Mouse (Mus musculus): Measurements from ENCODE around the gene Zfp507.
A peak's percentile ranks its signal among the peaks of the same experiment; 100 is the strongest.

Zfp507 gene

DNA sequence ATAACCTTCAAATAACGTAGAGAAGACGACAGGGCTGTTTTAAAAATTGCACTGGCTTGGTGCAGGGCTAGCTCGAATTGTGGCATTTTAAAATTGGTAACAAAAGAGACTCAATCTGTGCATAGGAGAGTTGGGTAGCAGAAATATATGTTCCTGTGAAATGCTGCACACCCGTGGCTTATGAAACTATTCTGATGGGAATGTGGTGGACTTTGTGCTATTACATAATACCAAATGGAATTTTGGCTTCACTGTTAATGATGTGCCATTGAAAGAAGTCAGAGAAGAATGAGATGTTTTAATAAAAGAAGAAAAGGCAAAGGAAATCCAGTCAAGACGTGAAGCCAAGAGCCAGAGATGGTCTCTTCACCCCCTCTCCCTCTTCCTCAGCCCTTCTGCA, 18.6 kb upstream of the Zfp507 start:
- Histone ChIP-seq H3K27me3 (ENCODE audit: insufficient read depth, low read length) (0 out of 2 replicates have a peak, but pooled peaks cover 4% of the 10 kb centered on the region), H3K4me3 (replicated peaks; ENCODE audit: low read length) (no peak overlapping the region), H3K9me3 (ENCODE audit: low read length) (no peaks in the 10 kb centered on the region), H3K4me1 (replicated peaks; ENCODE audit: low read depth, low read length) (no peaks in the 10 kb centered on the region), H3K36me3 (ENCODE audit: insufficient read depth, low read length) (no peaks in the 10 kb centered on the region)
- TF ChIP-seq CTCF (conservative IDR thresholded peaks at IDR 0.05; ENCODE audit: low read length) (no peak), NANOG (IDR thresholded peaks at IDR 0.05; ENCODE audit: borderline replicate concordance, low read length) (no peak), POU5F1 (IDR thresholded peaks at IDR 0.05; ENCODE audit: borderline replicate concordance, low read length) (no peak)

DNA sequence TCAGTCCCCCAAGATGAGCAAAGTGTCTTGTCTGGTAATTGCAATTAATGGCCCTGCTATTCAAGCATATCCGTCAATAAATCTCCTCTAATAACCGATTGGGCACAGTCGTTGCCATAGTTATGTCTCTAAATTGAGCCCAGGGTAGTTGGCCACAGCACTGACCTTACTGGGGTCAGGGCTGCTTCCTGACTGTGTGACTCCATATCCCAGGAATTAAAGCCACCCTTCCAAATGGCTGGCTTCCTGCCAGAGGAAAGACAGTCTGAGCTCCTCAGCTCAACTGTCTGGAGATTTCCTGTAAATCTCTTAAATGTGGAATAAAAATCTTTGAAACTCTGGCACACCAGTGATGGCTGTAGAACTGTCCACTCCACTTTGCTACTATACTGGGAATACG, 16.7 kb upstream of the Zfp507 start:
- Histone ChIP-seq H3K4me3 (replicated peaks; ENCODE audit: low read length) (no peak overlapping the region), H3K9me3 (ENCODE audit: low read length) (no peaks in the 10 kb centered on the region), H3K36me3 (ENCODE audit: insufficient read depth, low read length) (no peaks in the 10 kb centered on the region), H3K4me1 (replicated peaks; ENCODE audit: low read depth, low read length) (no peaks in the 10 kb centered on the region), H3K27me3 (ENCODE audit: insufficient read depth, low read length) (0 out of 2 replicates have a peak, but pooled peaks cover 4% of the 10 kb centered on the region)
- no peak for TF ChIP-seq CTCF (conservative IDR thresholded peaks at IDR 0.05; ENCODE audit: low read length)
- TF ChIP-seq NANOG (IDR thresholded peaks at IDR 0.05; ENCODE audit: borderline replicate concordance, low read length) = no peak
- TF ChIP-seq POU5F1 (IDR thresholded peaks at IDR 0.05; ENCODE audit: borderline replicate concordance, low read length) = no peak

DNA sequence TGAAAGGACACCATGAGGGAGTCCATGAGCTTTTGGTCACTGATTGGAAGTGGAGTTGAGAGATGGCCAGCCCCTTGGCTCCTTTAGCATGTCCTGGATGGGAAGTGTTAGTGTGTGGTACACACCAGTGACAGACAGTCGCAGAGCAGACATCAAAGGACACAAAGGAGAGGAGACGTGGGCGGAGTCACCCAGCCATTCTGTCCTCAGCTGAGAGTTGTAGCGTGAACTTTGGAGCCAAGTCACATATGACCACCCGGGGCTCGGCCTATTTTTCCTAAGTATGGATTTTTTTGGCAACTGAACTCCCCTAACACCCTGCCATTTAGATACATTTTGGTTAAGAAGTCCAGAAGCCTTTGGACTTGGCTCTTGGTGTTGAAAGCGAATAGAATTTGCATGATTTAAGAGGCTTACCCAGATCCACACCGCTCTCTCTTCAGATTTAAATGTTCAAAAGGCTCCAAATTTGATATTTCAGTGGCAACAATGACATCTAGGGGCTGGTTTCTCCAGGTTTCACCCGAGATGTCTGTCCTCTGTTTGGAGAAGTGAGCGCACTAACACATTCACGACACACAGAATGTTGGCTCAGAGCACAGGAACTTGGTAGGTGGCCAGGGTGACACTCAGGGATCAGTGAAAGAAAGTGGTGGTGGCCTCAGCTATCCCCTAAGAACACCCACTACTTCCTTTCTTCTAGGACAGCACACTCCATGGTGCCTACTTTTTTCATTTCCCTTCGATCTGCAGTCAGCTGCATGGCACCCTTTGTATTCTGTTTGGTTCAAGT, 12.2 kb upstream of the Zfp507 start:
- TF ChIP-seq NANOG (IDR thresholded peaks at IDR 0.05; ENCODE audit: borderline replicate concordance, low read length) = no peak
- no peak for TF ChIP-seq POU5F1 (IDR thresholded peaks at IDR 0.05; ENCODE audit: borderline replicate concordance, low read length)
- TF ChIP-seq CTCF (conservative IDR thresholded peaks at IDR 0.05; ENCODE audit: low read length) = no peak
- Histone ChIP-seq H3K27me3 (ENCODE audit: insufficient read depth, low read length) (peaks cover 21% of the 10 kb centered on the region), H3K4me1 (replicated peaks; ENCODE audit: low read depth, low read length) (peaks cover 8% of the 10 kb centered on the region; the same call in 1 of the 2 replicates), H3K9me3 (ENCODE audit: low read length) (no peaks in the 10 kb centered on the region), H3K4me3 (replicated peaks; ENCODE audit: low read length) (no peak overlapping the region), H3K36me3 (ENCODE audit: insufficient read depth, low read length) (no peaks in the 10 kb centered on the region)

DNA sequence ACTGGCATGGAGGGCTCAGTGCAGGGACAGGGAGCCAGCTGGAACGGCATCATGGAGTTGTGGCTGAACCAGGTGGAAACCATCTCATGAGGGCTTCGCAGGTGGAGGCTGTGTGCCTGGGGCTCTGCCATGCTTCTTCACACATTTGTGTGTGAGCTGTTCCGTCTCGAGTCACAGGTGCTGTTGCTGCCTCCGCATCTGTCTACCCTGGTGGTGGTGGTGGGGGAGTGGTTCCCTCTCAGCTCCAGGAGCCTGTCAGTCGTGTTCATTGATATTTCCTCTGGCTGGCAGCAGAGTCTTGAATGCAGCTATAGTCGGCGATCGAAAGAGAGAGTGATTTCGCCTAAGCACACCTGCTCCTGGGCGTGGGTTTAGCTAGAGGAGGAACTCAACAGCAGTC, 10.5 kb upstream of the Zfp507 start:
- peaks cover 21% of the 10 kb centered on the region for H3K27me3 ChIP-seq (ENCODE audit: insufficient read depth, low read length)
- H3K9me3 ChIP-seq (ENCODE audit: low read length) = no peaks in the 10 kb centered on the region
- H3K36me3 ChIP-seq (ENCODE audit: insufficient read depth, low read length) = no peaks in the 10 kb centered on the region
- peaks cover 8% of the 10 kb centered on the region; the same call in 1 of the 2 replicates for H3K4me1 ChIP-seq (replicated peaks; ENCODE audit: low read depth, low read length)
- no peak for TF ChIP-seq POU5F1 (IDR thresholded peaks at IDR 0.05; ENCODE audit: borderline replicate concordance, low read length)
- TF ChIP-seq CTCF (conservative IDR thresholded peaks at IDR 0.05; ENCODE audit: low read length) = no peak
- TF ChIP-seq NANOG (IDR thresholded peaks at IDR 0.05; ENCODE audit: borderline replicate concordance, low read length) = no peak
- H3K4me3 ChIP-seq (replicated peaks; ENCODE audit: low read length) = no peak overlapping the region

DNA sequence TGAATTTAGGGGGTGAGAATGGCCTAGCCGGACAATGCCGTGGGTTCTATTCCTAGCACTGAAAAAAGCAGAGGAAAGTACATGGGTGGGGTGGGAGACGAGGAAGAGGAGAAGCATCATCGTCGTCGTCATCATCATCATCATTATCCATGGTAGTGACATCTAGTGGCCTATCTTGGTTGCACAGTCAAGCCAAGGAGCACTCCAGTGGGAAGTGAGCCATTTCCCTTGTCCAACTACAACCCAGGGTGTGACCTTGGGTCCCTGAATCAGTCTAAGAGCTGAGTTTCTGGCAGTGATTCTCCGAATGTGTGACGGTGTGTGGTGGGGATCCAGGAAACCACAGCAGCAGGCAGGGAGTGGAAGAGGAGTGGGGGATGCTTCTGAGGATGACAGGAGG, 7.9 kb upstream of the Zfp507 start:
- no peak overlapping the region for H3K4me3 ChIP-seq (replicated peaks; ENCODE audit: low read length)

DNA sequence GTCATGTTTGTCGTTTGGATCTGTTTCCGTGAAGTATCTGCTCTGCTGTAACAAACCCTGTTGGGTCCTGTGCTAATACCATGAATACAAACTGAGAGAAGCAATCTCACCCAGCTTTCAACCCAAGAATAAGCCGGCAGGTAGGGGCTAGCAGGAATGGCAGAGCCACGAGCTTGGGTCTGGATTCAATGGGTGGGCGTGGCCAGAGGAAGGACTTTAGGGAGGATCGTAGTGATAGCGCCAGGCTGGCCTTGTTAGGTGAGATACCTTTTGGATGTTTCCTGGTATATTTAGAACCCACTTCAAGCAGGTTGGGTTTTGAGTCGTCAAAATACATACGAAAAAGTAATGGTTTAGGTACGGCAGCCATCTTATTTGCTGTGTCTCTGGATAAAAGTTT, 1.4 kb upstream of the Zfp507 start:
- peak overlapping the region; percentile 54 for H3K4me3 ChIP-seq (replicated peaks; ENCODE audit: low read length)
- TF ChIP-seq NANOG (IDR thresholded peaks at IDR 0.05; ENCODE audit: borderline replicate concordance, low read length) (no peak), CTCF (conservative IDR thresholded peaks at IDR 0.05; ENCODE audit: low read length) (no peak), POU5F1 (IDR thresholded peaks at IDR 0.05; ENCODE audit: borderline replicate concordance, low read length) (no peak)
- H3K4me1 ChIP-seq (replicated peaks; ENCODE audit: low read depth, low read length) = peaks cover 36% of the 10 kb centered on the region
- no peaks in the 10 kb centered on the region for H3K9me3 ChIP-seq (ENCODE audit: low read length)
- H3K27me3 ChIP-seq (ENCODE audit: insufficient read depth, low read length) = peaks cover 10% of the 10 kb centered on the region; the same call in 1 of the 2 replicates
- peaks cover 22% of the 10 kb centered on the region for H3K36me3 ChIP-seq (ENCODE audit: insufficient read depth, low read length)

More for the DNA sequence above, 7.9 kb upstream of the Zfp507 start:
- peaks cover 8% of the 10 kb centered on the region; the same call in 1 of the 2 replicates for H3K4me1 ChIP-seq (replicated peaks; ENCODE audit: low read depth, low read length)
- peaks cover 22% of the 10 kb centered on the region for H3K27me3 ChIP-seq (ENCODE audit: insufficient read depth, low read length)
- no peak for TF ChIP-seq NANOG (IDR thresholded peaks at IDR 0.05; ENCODE audit: borderline replicate concordance, low read length)
- TF ChIP-seq CTCF (conservative IDR thresholded peaks at IDR 0.05; ENCODE audit: low read length) = peak; percentile 45
- TF ChIP-seq POU5F1 (IDR thresholded peaks at IDR 0.05; ENCODE audit: borderline replicate concordance, low read length) = no peak
- no peaks in the 10 kb centered on the region for H3K9me3 ChIP-seq (ENCODE audit: low read length)
- H3K36me3 ChIP-seq (ENCODE audit: insufficient read depth, low read length) = no peaks in the 10 kb centered on the region

DNA sequence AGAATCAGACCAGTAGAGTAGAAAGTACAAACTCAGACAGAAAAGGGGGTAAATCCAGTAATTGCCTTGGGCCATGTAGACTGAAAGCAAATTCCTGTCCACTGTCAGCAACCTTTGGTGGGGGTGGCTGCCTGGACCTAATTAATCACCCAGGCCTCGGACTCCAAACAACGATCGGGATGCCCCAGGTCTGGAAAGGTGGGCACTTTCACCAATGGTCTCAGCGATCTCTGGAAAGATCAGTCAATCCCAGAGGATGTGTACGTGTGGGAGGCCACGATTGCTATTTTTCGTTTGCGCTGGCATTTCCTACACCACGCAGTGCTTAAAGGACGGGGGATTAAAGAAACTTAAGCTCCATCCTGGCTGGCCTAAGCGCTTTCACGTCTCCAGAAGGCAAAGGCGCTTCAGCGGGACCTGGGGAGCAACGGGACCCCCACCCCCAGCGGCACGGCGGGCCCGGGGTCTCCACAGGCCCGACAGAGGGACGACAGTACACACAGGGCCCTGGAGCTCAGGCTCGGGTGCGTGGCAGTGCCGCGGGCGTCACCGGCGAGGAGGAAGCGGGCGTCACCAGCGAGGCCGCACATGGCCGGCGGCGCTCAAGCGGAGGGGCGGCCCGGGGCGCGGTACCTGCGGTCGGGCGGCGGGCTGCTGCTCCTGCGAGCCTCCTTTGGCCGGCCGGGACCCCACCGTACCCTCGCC, 450 bp downstream of the Zfp507 start:
- Histone ChIP-seq H3K4me3 (replicated peaks; ENCODE audit: low read length) (peak overlapping the region; percentile 90), H3K36me3 (ENCODE audit: insufficient read depth, low read length) (peaks cover 41% of the 10 kb centered on the region), H3K9me3 (ENCODE audit: low read length) (no peaks in the 10 kb centered on the region), H3K4me1 (replicated peaks; ENCODE audit: low read depth, low read length) (peaks cover 36% of the 10 kb centered on the region), H3K27me3 (ENCODE audit: insufficient read depth, low read length) (peaks cover 10% of the 10 kb centered on the region; the same call in 1 of the 2 replicates)
- TF ChIP-seq NANOG (IDR thresholded peaks at IDR 0.05; ENCODE audit: borderline replicate concordance, low read length) (no peak), POU5F1 (IDR thresholded peaks at IDR 0.05; ENCODE audit: borderline replicate concordance, low read length) (no peak), CTCF (conservative IDR thresholded peaks at IDR 0.05; ENCODE audit: low read length) (no peak)

DNA sequence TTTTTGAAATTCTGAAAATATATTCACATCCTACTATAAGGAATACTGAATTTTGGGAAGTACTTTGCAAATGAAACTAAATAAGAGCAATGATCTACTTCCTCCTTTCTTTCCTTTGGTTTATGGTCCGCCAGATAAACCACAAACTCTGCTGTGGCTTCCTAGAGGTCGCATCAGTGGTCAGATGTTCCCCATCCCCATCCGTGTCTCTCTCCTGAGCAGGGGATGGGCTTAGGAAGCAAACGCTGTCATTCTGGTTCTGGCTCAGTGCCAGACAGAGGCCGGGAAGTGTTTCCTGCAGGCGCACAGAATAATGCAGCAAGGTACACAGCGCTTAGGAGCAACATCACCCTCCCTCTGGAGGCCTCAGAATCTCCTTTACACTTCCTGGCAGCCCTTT, 6.7 kb downstream of the Zfp507 start:
- Histone ChIP-seq H3K4me1 (replicated peaks; ENCODE audit: low read depth, low read length) (peaks cover 41% of the 10 kb centered on the region), H3K36me3 (ENCODE audit: insufficient read depth, low read length) (peaks cover 100% of the 10 kb centered on the region), H3K9me3 (ENCODE audit: low read length) (no peaks in the 10 kb centered on the region), H3K27me3 (ENCODE audit: insufficient read depth, low read length) (no peaks in the 10 kb centered on the region), H3K4me3 (replicated peaks; ENCODE audit: low read length) (no peak overlapping the region)
- no peak for TF ChIP-seq POU5F1 (IDR thresholded peaks at IDR 0.05; ENCODE audit: borderline replicate concordance, low read length)
- TF ChIP-seq NANOG (IDR thresholded peaks at IDR 0.05; ENCODE audit: borderline replicate concordance, low read length) = no peak
- no peak for TF ChIP-seq CTCF (conservative IDR thresholded peaks at IDR 0.05; ENCODE audit: low read length)
